Mouse (Mus musculus) adrenal gland, adult 8-10 months (tissue): ENCODE measurements around the gene Klf11. TPM values are rescaled to one million over a fixed set of nuclear protein-coding genes. Genes with fewer than 3 reads are reported as not detected.
"Not testable (repeated sequence)": the region's sequence is repeated elsewhere in the genome, so short reads cannot be mapped to it uniquely, and the experiment has no call there.

Experiments used
- DNase-seq: peaks from one replicate; pipeline ENCODE4 v3.0.0; 2022
- total RNA-seq, 4 experiments: library from RNA; stranded (reverse); gene quantifications; 2 replicates each; pipeline ENCODE4 v1.2.4; 2022

The Klf11 gene
- total RNA-seq = 10 to 100 TPM; 10.9 to 15.3 (median 13.7) TPM

GRCm38 (mm10) chr12:24651063-24651557, at the start of gene Klf11:
Gene Klf11, plus strand, starts transcription at chr12:24651274.
- DNase-seq = peak; percentile 98

GRCm38 (mm10) chr12:24603266-24603665, 47.8 kb upstream of the Klf11 start:
- DNase-seq = peak; percentile 34

- no peak for DNase-seq
Measured at GRCm38 (mm10) chr12:24606166-24606565, 44.9 kb upstream of the Klf11 start.

- no peak for DNase-seq
Measured at GRCm38 (mm10) chr12:24612591-24612990, 38.5 kb upstream of the Klf11 start.

GRCm38 (mm10) chr12:24614452-24615075, 36.5 kb upstream of the Klf11 start:
- DNase-seq = no peak

- no peak for DNase-seq
Measured at GRCm38 (mm10) chr12:24615140-24615539, 35.9 kb upstream of the Klf11 start.

GRCm38 (mm10) chr12:24619436-24619835, 31.6 kb upstream of the Klf11 start:
- no peak for DNase-seq

GRCm38 (mm10) chr12:24623486-24624251, 27.4 kb upstream of the Klf11 start:
- DNase-seq = no peak

GRCm38 (mm10) chr12:24626401-24626800, 24.7 kb upstream of the Klf11 start:
- no peak for DNase-seq

GRCm38 (mm10) chr12:24627215-24627614, 23.9 kb upstream of the Klf11 start:
- DNase-seq = no peak

- DNase-seq = peak; percentile 28
Measured at GRCm38 (mm10) chr12:24630220-24630619, 20.9 kb upstream of the Klf11 start.

- no peak for DNase-seq
Measured at GRCm38 (mm10) chr12:24632404-24632803, 18.7 kb upstream of the Klf11 start.

GRCm38 (mm10) chr12:24633753-24634191, 17.3 kb upstream of the Klf11 start:
- no peak for DNase-seq

- DNase-seq = no peak
Measured at GRCm38 (mm10) chr12:24634212-24634611, 16.9 kb upstream of the Klf11 start.

- no peak for DNase-seq
Measured at GRCm38 (mm10) chr12:24634648-24635047, 16.4 kb upstream of the Klf11 start.

- DNase-seq = not testable (repeated sequence)
Measured at GRCm38 (mm10) chr12:24638787-24639186, 12.3 kb upstream of the Klf11 start.

GRCm38 (mm10) chr12:24642370-24642802, 8.7 kb upstream of the Klf11 start:
- peak; percentile 59 for DNase-seq

- DNase-seq = no peak
Measured at GRCm38 (mm10) chr12:24644125-24644571, 6.9 kb upstream of the Klf11 start.

- no peak for DNase-seq
Measured at GRCm38 (mm10) chr12:24645901-24646300, 5.2 kb upstream of the Klf11 start.

- DNase-seq = no peak
Measured at GRCm38 (mm10) chr12:24648094-24648493, 3.0 kb upstream of the Klf11 start.

GRCm38 (mm10) chr12:24650415-24651062, 535 bp upstream of the Klf11 start:
- DNase-seq = peak; percentile 33

GRCm38 (mm10) chr12:24651642-24652342, 718 bp downstream of the Klf11 start:
- DNase-seq = peak; percentile 97
